Mouse (Mus musculus) forebrain, embryonic 14.5 days (tissue): ENCODE results near the gene Psmb3. TPM values are rescaled to one million over a fixed set of nuclear protein-coding genes. Genes with fewer than 3 reads are reported as not detected.

Experiments used
- microRNA-seq: library from miRNA; unstranded; fragments of <30 nt; microRNA quantifications from one replicate; pipeline ENCODE4, GENCODE M21; 2016
- polyA plus RNA-seq: library from polyadenylated mRNA; unstranded; fragments of >200 nt; fragmentation: Nextera tagmentation; extraction: Ambion mirVana; gene quantifications from 2 replicates; pipeline ENCODE4 v1.2.1, GENCODE M21; 2014

The Psmb3 gene
- polyA plus RNA-seq, 1 experiment from 2014 or later = 674 TPM

Small RNAs within 50 kb of the gene (microRNA-seq; reads per million reads assigned to microRNA genes)
- not detected for gene Gm24158
- gene Mir6927 = not detected
- 0.66 reads per million for gene Mir8102

Other genes starting within 250 kb of the Psmb3 start
- 0.40 TPM in 1 of 2 replicates, not detected in the other for gene 4933428G20Rik, start 203.1 kb upstream of the Psmb3 start, polyA plus RNA-seq
- gene Srcin1, start 127.2 kb upstream of the Psmb3 start, polyA plus RNA-seq = 5.6 and 6.4 TPM in 2 replicates
- gene Epop, start 73.7 kb upstream of the Psmb3 start, polyA plus RNA-seq = 2.5 and 3.3 TPM in 2 replicates
- 5.0 and 5.9 TPM in 2 replicates for gene Mllt6, start 40.0 kb upstream of the Psmb3 start, polyA plus RNA-seq
- 17.3 and 19.5 TPM in 2 replicates for gene Cisd3, start 17.6 kb upstream of the Psmb3 start, polyA plus RNA-seq
- 17.6 and 21.9 TPM in 2 replicates for gene Pcgf2, start 2.9 kb upstream of the Psmb3 start, polyA plus RNA-seq
- 6.0 and 6.9 TPM in 2 replicates for gene Pip4k2b, start 41.3 kb downstream of the Psmb3 start, polyA plus RNA-seq
- 9.9 and 11.1 TPM in 2 replicates for gene Cwc25, start 63.2 kb downstream of the Psmb3 start, polyA plus RNA-seq
- 0.50 TPM in 1 of 2 replicates, not detected in the other for gene 1700001P01Rik, start 72.5 kb downstream of the Psmb3 start, polyA plus RNA-seq
- 348 and 451 TPM in 2 replicates for gene Rpl23, start 79.0 kb downstream of the Psmb3 start, polyA plus RNA-seq
- gene Lasp1, start 95.6 kb downstream of the Psmb3 start, polyA plus RNA-seq = 77.6 and 94.6 TPM in 2 replicates
- 20.3 and 21.5 TPM in 2 replicates for gene B230217C12Rik, start 137.4 kb downstream of the Psmb3 start, polyA plus RNA-seq
- gene Fbxo47, start 180.8 kb downstream of the Psmb3 start, polyA plus RNA-seq = 0.40 and 0.65 TPM in 2 replicates